Comparison of ENCODE assay signal across 16 mouse cellular contexts in the genomic region with DNA sequence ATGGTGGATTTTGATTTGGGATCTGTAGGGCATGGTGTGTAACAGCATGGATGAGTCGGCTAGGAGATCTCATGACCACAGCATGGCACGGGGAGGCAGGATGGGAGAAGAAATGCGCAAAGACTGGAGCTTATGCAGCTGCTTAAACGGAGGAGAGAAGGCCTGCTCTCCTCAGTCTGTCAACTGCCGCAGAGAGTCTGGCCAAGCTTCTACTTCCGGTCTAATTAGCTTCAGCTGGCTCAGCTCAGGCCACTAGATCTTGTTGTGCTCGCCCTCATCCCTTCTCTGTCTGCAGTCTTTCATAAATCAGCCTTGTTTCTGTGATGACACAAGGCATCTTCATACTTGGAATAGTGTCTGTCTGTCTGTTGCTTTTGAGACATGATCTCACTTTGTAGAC.
A peak's percentile ranks its signal among the peaks of the same experiment; 100 is the strongest.
DNase-seq lines count a peak whose midpoint lies in the region; ATAC-seq and TF ChIP-seq lines count a peak whose summit lies in the region.
"Had no signal": no experiment of that assay in that cellular context is flagged by ENCODE, and none has a peak within 500 bp of the region (broad histone marks: within the 10 kb centered on the region; RNA-seq: fewer than 3 reads in every experiment).

No protein-coding gene starts in this region.

- 53% methylated on average over 7 of the region's 7 CpGs for WGBS in kidney, embryonic 14.5 days
- 50% methylated on average over 7 of the region's 7 CpGs for WGBS in lung, postnatal 0 days

- DNase-seq in kidney, adult 11 months, result no peak
- peak; percentile 36 for DNase-seq in lung, postnatal 0 days (ENCODE audit: low spot score)
- no peak for DNase-seq in lung, adult 18-20 months
- DNase-seq in kidney, postnatal 36 days, result peak; percentile 20 to 29
- DNase-seq in cerebellum, postnatal 4 days (ENCODE audit: low spot score in 2 of 2), result no peak
- DNase-seq in layer of hippocampus, adult 9-10 months (ENCODE audit: low spot score), result no peak
- DNase-seq: adrenal gland, postnatal 25 days; cerebellum, adult 18-20 months; cerebellum, postnatal 36 days; gastrocnemius, postnatal 14 days had no signal

- ATAC-seq in kidney, embryonic 14.5 days (ENCODE audit: low FRiP score, low TSS enrichment), result no peak
- peak; percentile 17; the same call in 1 of the 2 replicates for ATAC-seq in lung, postnatal 0 days

- no peaks in the 10 kb centered on the region for H3K27me3 ChIP-seq in kidney, embryonic 14.5 days (ENCODE audit: control insufficient read depth, insufficient read depth, low read length)
- no peaks in the 10 kb centered on the region for H3K27me3 ChIP-seq in lung, postnatal 0 days (replicated peaks; ENCODE audit: insufficient read depth, low read length)
- H3K27me3 ChIP-seq: heart, embryonic 15.5 days; hindbrain, embryonic 12.5 days; midbrain, embryonic 12.5 days had no signal

- TF ChIP-seq CTCF in lung, postnatal 0 days (IDR thresholded peaks at IDR 0.05), result no peak

- 0 out of 2 replicates have a peak, but pooled peaks cover 3% of the 10 kb centered on the region for H3K4me1 ChIP-seq in kidney, embryonic 14.5 days (ENCODE audit: control insufficient read depth, insufficient read depth, low read length)
- no peaks in the 10 kb centered on the region for H3K4me1 ChIP-seq in lung, postnatal 0 days (ENCODE audit: insufficient read depth, low read depth, low read length)
- H3K4me1 ChIP-seq: midbrain, embryonic 12.5 days had no signal

- no peaks in the 10 kb centered on the region for H3K9me3 ChIP-seq in kidney, embryonic 14.5 days (ENCODE audit: control insufficient read depth, low read length)
- H3K9me3 ChIP-seq in lung, postnatal 0 days (ENCODE audit: low read length), result no peaks in the 10 kb centered on the region
- H3K9me3 ChIP-seq: heart, embryonic 15.5 days; hindbrain, embryonic 12.5 days; limb, embryonic 15.5 days; midbrain, embryonic 12.5 days had no signal

- no peak overlapping the region for H3K9ac ChIP-seq in kidney, embryonic 14.5 days (ENCODE audit: low read depth, low read length)
- H3K9ac ChIP-seq in lung, postnatal 0 days (replicated peaks; ENCODE audit: low read depth), result no peak overlapping the region
- H3K9ac ChIP-seq: heart, embryonic 15.5 days; hindbrain, embryonic 12.5 days; limb, embryonic 15.5 days; midbrain, embryonic 12.5 days had no signal

- no peak overlapping the region for H3K4me3 ChIP-seq in kidney, embryonic 14.5 days (ENCODE audit: low read length)
- no peak overlapping the region for H3K4me3 ChIP-seq in lung, postnatal 0 days (ENCODE audit: low read depth, low read length)
- H3K4me3 ChIP-seq: heart, embryonic 15.5 days; hindbrain, embryonic 12.5 days; limb, embryonic 15.5 days; midbrain, embryonic 12.5 days had no signal

- 0 out of 2 replicates have a peak overlapping the region, but pooled peaks have one; percentile 30 for H3K27ac ChIP-seq in kidney, embryonic 14.5 days (ENCODE audit: low read depth, low read length)
- H3K27ac ChIP-seq in lung, postnatal 0 days (ENCODE audit: low read length), result no peak overlapping the region
- H3K27ac ChIP-seq: heart, embryonic 15.5 days; hindbrain, embryonic 12.5 days; limb, embryonic 15.5 days; midbrain, embryonic 12.5 days; stomach, postnatal 0 days had no signal

- no peaks in the 10 kb centered on the region for H3K36me3 ChIP-seq in kidney, embryonic 14.5 days (ENCODE audit: control insufficient read depth, insufficient read depth, low read length)
- no peaks in the 10 kb centered on the region for H3K36me3 ChIP-seq in lung, postnatal 0 days (ENCODE audit: insufficient read depth, low read length)
- H3K36me3 ChIP-seq: heart, embryonic 15.5 days; hindbrain, embryonic 12.5 days; limb, embryonic 15.5 days; midbrain, embryonic 12.5 days had no signal

- no peak overlapping the region for H3K4me2 ChIP-seq in kidney, embryonic 14.5 days (replicated peaks; ENCODE audit: low read depth, low read length)
- H3K4me2 ChIP-seq in lung, postnatal 0 days (replicated peaks; ENCODE audit: low read depth, low read length), result no peak overlapping the region
- H3K4me2 ChIP-seq: heart, embryonic 15.5 days; hindbrain, embryonic 12.5 days; limb, embryonic 15.5 days; midbrain, embryonic 12.5 days had no signal

- TF ChIP-seq EP300 in lung, postnatal 0 days (IDR thresholded peaks at IDR 0.05), result no peak

Comparison
In these comparisons a context has a peak if more than half of its experiments do, and no peak if none do; other contexts are left out.
1. DNase-seq: peak in lung, postnatal 0 days (single experiment) and kidney, postnatal 36 days (2 of 2); none in kidney, adult 11 months (single experiment), lung, adult 18-20 months (0 of 2), cerebellum, postnatal 4 days (0 of 2) and layer of hippocampus, adult 9-10 months (single experiment).